Mouse (Mus musculus) left cerebral cortex, adult 2 months (tissue): ENCODE data around the gene Efna5. TPM values are rescaled to one million over a fixed set of nuclear protein-coding genes. Genes with fewer than 3 reads are reported as not detected.

Source experiments
- DNase-seq, 2 experiments: peaks; one replicate each; pipeline ENCODE4 v3.0.0; 2021 to 2022; ENCODE audit warnings: low spot score in 2 of 2, mixed read lengths in 1 of 2; ENCODE audit errors: extremely low spot score in 1 of 2
- H3K27ac ChIP-seq: fragments of 200-600 bp; 2 replicates; pipeline ENCODE4 v1.8.1; 2022
- H3K4me3 ChIP-seq: fragments of 200-600 bp; 2 replicates; pipeline ENCODE4 v1.8.1; 2022
- CTCF ChIP-seq: fragments of 200-600 bp; IDR thresholded peaks from 2 replicates; pipeline ENCODE4 v1.8.1; 2022; ENCODE audit warnings: antibody characterized with exemption, mild to moderate bottlenecking, moderate library complexity
- intact Hi-C: fragments of 180-260 bp; cut with DNase I; formaldehyde crosslinking; loops from one replicate; pipeline ENCODE4 v1.15.1; 2025
- total RNA-seq, 2 experiments: library from RNA; stranded (reverse); gene quantifications; 2 replicates each; pipeline ENCODE4 v1.2.3; 2021

The Efna5 gene
- total RNA-seq, 2 experiments from 2014 or later, result 38.8 to 47.7 TPM

DNA sequence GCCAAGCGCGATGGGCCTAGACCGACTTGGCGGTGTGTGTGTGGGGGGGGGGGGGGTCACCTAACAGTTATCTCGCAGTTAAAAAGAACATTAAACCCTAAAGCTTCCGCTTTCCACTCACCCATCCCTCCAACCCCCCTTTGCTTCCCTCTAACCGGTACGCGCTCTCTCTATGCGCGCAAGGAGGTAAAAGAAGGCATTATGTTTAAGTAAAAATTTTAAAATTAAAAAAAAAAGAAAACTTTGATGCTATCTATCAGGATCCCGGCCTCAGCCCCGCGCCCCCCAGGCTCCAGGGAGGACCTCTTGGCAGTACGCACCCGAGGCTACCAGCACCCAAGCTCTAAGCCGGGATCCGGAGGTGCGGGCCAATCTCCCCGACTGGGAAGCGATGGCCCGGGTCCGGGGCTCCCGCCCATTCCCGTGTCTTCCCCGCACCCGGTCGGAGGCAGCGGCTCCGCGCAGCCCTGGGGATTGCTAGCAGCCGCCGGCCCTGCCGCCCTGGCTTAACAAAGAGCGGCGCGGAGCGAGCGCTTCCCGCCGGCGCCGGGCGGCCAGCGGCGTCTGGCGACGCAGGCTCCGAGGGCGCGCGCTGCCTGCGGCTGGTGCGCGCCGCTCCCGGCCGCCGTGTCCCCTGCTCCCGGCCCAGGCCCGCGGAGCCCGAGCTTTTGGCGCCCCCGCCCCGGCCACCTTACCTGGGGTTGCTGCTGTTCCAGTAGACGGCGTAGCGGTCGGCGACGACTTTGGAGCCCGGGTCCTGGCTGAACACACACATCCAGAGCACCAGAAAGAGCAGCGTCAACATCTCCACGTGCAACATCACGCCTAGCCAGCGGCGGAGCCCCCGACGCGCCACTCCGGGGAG is 574 bp downstream of the Efna5 start:
- DNase-seq, result peak; percentile 49 to 54
- Histone ChIP-seq H3K27ac (peak overlapping the region; percentile 88), H3K4me3 (peak overlapping the region; percentile 65)
- intact Hi-C loops, result loop anchor here (5.0 to 10.0 kb wide), 5 partner anchors 132 to 584 kb away; no protein-coding TSS in a partner anchor
- no peak for TF ChIP-seq CTCF

DNA sequence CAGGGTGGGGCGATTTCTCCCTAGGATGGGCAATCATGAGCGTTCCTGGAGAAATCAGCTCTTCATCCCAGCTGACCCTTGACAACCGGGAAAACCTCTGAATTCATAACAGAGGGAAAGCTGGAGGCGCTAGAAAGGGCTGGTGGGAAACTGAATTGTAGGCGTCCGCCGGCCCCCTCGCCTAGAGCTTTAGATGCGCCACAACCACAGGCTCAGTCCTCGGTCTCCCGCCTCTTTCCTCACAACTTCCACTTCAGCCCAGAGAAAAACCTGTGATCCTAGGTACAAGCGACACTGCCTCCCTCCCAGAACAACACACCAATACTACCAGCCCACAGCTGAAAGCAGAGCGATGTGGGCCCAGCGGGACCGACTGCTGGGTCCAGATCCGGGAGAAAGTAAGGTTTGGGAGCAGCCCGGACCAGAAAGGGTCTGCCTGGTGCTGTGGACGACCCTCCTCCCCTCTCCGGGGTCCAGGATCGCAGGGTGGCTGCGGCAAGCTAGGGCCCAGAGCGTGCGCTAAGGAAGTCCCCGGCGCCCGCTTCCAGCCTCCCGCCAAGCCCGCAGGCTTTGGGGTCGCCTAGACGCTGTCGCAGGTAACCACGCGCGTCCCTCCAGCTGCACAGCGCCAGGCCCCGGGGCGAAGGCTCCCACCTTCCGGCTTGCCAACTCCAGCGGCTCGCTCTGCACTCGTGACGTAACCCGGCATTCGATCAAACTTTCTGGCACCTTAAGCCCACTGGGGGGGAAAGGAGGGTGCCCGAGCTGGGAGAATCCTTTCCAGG is 1.4 kb downstream of the Efna5 start:
- Histone ChIP-seq H3K4me3 (peak overlapping the region; percentile 65), H3K27ac (peak overlapping the region; percentile 78)
- no peak for TF ChIP-seq CTCF
- peak; percentile 23 to 52 for DNase-seq
- intact Hi-C loops, result loop anchor here (5.0 to 10.0 kb wide), 5 partner anchors 133 to 585 kb away; no protein-coding TSS in a partner anchor

DNA sequence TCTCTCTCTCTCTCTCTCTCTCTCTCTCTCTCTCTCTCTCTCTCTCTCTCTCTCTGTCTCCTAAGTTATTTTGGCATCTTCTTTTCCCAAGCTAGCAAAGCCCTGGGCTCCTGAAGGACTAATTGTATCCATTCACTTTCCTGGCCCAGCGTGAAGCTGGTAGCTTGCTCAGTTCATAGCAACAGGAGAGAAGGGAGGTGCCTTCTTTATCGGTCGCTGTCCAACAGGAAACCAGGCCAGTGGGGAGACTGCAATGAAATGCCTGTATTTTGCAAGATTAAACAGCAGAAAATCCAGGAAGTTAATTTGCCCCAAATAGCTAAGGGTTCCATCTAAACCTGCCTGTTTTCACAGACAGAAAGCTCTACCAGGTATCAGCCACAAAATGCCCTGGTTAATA is 5.4 kb downstream of the Efna5 start:
- no peak for DNase-seq
- TF ChIP-seq CTCF, result no peak
- intact Hi-C loops, result no loop called here
- no peak overlapping the region for H3K27ac ChIP-seq
- no peak overlapping the region for H3K4me3 ChIP-seq

DNA sequence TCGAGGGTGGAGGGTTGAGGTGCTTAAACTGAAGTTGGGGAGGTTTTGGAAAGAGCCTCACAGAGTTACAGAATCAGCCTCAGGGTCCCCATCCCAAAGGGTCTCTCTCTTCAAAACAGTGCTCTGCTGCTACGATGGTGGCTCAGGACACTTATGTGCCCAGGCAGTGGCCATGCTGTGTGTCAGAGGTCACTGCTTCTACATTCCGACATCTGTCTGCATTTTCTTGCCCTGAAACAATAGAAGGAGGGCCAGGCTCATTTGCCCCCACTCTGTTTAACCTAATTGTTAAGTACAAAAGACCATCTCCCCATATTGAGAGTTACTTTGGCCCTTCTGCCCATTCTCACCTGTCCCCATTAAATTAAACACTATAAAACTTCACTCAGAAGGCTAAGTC is 9.2 kb downstream of the Efna5 start:
- TF ChIP-seq CTCF, result no peak
- DNase-seq, result no peak
- no peak overlapping the region for H3K27ac ChIP-seq
- intact Hi-C loops, result no loop called here
- no peak overlapping the region for H3K4me3 ChIP-seq

DNA sequence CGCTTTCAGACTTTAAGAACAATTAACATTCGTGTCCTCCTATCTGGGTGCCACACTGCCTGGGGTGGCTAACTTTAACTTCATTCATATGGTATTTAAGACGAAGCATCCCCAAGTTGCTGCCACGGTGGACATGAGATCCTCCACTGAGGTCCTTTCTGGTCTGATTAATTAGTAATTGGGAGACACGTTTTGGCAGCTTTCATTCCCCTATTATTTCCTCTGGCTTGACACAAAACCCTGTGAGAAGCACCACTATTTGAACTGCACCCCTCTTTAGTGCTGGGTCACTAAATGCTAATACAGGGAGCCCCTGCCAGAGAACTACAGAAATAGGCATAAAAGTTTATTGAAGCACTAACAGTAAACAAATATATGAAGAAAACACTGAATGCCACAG is 9.9 kb downstream of the Efna5 start:
- intact Hi-C loops, result no loop called here
- no peak for TF ChIP-seq CTCF
- no peak for DNase-seq
- Histone ChIP-seq H3K4me3 (no peak overlapping the region), H3K27ac (no peak overlapping the region)

DNA sequence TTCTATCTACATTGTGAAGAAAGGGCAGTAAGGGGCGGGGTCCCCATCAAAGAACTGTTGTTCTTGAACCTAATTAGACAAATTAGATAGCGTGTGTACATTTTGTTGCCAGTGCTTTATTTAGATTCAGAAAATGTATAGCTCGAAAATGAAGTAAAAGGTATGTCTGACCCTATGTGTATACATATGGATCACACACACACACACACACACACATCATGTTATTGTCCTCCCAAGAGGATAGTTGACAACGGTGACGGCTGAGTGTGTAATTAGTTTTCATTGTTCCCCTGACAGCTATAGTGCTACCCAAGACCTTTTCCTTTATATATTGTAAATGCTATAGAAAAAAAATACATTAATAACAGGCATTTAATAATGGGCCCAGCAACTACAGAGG is 10.7 kb downstream of the Efna5 start:
- no peak overlapping the region for H3K27ac ChIP-seq
- no peak for DNase-seq
- no peak for TF ChIP-seq CTCF
- no peak overlapping the region for H3K4me3 ChIP-seq
- intact Hi-C loops, result no loop called here

DNA sequence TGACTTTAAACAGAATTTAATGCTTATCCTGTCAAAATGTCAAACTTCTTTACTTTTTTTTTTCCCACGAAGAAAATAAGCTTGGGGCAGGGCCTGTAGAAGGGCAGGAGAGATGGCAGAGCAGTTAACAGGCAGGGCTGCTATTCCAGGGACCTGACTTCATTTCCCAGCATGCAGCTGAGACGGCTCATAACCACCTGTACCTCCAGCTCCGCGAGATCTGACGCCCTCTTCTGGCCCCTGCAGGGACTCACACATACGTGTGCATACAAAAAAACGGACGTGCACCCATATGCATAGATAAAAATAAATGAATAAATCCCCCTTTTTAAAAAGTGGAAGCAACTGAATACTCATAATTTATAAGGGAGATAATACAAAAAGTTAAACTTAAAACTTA is 16.2 kb downstream of the Efna5 start:
- intact Hi-C loops, result no loop called here
- Histone ChIP-seq H3K4me3 (no peak overlapping the region), H3K27ac (no peak overlapping the region)
- DNase-seq, result no peak
- TF ChIP-seq CTCF, result no peak

DNA sequence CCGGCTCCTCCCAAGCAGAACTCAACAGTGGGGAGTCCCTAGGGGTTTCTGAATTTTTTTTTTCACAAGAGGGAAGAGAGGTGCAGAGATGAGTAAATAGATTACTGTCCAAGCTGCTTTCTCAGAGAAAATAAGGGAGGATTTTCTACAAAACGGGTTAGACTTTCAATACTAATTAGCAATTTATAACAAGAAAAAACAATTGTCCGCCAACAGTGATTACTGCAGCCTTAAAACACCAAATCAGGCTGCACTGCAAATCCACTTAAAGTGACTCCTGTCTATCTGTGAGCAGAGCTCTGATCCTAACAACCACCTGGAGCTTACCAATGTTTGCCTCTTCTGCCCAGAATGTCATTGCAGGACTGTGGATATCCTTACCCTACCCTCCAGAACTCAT is 18.1 kb downstream of the Efna5 start:
- TF ChIP-seq CTCF, result no peak
- no peak for DNase-seq
- Histone ChIP-seq H3K27ac (no peak overlapping the region), H3K4me3 (no peak overlapping the region)
- intact Hi-C loops, result no loop called here

DNA sequence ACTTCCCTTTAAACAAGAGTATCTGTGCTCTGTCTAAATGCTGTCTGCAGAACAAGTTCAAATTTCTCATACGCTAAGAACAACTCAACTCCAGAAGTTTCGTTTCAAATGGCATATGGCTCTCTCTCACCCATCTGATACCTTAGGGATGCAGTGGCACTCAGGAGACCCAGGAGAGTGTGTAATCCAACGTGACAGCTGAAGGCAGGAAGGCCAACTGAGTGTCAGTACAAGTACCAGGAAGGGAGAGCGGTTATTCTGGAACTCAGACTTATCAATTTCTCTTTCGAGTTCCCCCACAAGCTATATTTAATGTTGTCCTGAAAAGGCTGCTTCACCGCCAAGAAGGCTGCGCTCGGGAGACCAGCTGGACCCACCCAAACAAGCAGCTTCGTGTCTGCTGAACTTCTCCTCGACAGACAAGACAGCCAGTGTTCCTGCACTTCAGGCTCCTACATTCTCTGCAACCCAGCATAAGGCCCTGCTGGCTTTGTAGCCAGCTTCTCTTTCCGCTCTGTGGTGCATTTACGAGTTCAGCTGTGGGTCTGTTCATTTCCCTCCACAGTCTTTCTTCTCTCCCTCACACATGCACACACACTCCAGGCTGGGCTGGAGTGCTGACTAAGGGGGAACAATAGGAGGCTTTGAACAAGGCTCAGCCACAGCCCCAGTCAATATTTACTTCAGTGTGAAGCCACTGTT is 18.7 kb downstream of the Efna5 start:
- Histone ChIP-seq H3K4me3 (no peak overlapping the region), H3K27ac (no peak overlapping the region)
- no peak for TF ChIP-seq CTCF
- intact Hi-C loops, result no loop called here
- DNase-seq, result peak in 1 of 2 experiments; percentile 14

DNA sequence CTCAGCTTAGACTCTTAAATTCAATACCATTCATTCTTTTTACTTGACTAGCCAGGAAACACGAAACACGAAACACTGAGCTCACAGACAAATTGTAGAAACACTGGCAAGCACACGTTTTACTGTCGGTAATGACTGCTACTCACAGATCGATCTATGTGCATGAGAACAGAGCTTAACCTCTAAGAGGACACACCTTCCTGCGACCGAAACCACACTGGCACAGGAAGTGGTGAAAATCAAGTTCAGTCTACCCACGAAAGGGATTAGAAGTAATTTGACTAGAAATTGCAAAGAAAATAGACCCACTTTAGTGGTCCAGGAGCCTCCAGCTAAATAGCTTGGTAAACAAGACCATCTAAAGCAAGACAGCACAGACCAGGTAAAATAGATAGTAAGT is 23.8 kb downstream of the Efna5 start:
- intact Hi-C loops, result no loop called here
- no peak for TF ChIP-seq CTCF
- no peak overlapping the region for H3K27ac ChIP-seq
- H3K4me3 ChIP-seq, result no peak overlapping the region
- no peak for DNase-seq

DNA sequence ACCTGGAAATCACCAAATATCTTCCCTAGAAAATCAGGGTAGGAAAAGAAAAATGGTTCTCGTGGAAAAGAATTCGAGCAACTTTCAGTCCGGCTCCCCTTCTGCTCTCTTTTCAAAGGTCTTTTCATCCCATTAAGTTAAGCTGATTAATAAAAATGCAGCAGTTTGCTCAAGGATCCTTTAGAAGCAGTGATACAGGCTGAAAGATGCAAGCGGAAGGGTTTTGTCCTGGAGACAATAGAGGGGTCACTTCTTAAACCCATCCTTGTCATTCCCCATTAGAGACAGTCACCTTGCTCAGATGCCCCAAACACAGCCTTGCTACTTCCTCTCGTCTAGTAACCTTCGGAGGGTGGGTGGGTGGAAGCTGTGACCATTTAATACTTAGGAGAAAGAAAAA is 27.4 kb downstream of the Efna5 start:
- intact Hi-C loops, result no loop called here
- DNase-seq, result no peak
- TF ChIP-seq CTCF, result no peak
- no peak overlapping the region for H3K27ac ChIP-seq
- no peak overlapping the region for H3K4me3 ChIP-seq
